Mouse (Mus musculus) heart, embryonic 10.5 days (tissue): ENCODE results near the gene Afap1l2. TPM values are rescaled to one million over a fixed set of nuclear protein-coding genes. Genes with fewer than 3 reads are reported as not detected.

ENCODE experiments used
- DNase-seq: peaks from one replicate; pipeline ENCODE4 v3.0.0-alpha.2; 2017; ENCODE audit warnings: low spot score
- H3K27ac ChIP-seq: fragments of 300-500 bp; sonication (generic); 2 replicates; pipeline ENCODE4 v1.5.1; 2016; ENCODE audit warnings: mild to moderate bottlenecking
- H3K27me3 ChIP-seq: fragments of 300-500 bp; sonication (generic); 2 replicates; pipeline ENCODE4 v1.6.1; 2016; ENCODE audit warnings: mild to moderate bottlenecking; ENCODE audit not compliant: poor library complexity, insufficient read depth, severe bottlenecking
- H3K36me3 ChIP-seq: fragments of 300-500 bp; sonication (generic); 2 replicates; pipeline ENCODE4 v1.6.1; 2016; ENCODE audit warnings: mild to moderate bottlenecking, moderate library complexity
- H3K4me1 ChIP-seq: fragments of 300-500 bp; sonication (generic); 2 replicates; pipeline ENCODE4 v1.6.1; 2016; ENCODE audit warnings: mild to moderate bottlenecking
- H3K4me3 ChIP-seq: fragments of 300-500 bp; sonication (generic); 2 replicates; pipeline ENCODE4 v1.5.1; 2016; ENCODE audit warnings: mild to moderate bottlenecking, moderate library complexity
- H3K9me3 ChIP-seq: fragments of 300-500 bp; sonication (generic); 2 replicates; pipeline ENCODE4 v1.6.1; 2016; ENCODE audit warnings: mild to moderate bottlenecking, moderate library complexity
- WGBS: fragments of 180-500 bp; shearing (Covaris S2); methylation state at CpG from one replicate; pipeline ENCODE4 v1.1.7; 2016; 5-methylcytosine and 5-hydroxymethylcytosine counted together
- polyA plus RNA-seq: library from polyadenylated mRNA; unstranded; fragments of >200 nt; fragmentation: Nextera tagmentation; extraction: Ambion mirVana; gene quantifications from 2 replicates; pipeline ENCODE4 v1.2.1, GENCODE M21; 2016

The Afap1l2 gene
- polyA plus RNA-seq, 1 experiment from 2014 or later, result 1.6 TPM

DNA sequence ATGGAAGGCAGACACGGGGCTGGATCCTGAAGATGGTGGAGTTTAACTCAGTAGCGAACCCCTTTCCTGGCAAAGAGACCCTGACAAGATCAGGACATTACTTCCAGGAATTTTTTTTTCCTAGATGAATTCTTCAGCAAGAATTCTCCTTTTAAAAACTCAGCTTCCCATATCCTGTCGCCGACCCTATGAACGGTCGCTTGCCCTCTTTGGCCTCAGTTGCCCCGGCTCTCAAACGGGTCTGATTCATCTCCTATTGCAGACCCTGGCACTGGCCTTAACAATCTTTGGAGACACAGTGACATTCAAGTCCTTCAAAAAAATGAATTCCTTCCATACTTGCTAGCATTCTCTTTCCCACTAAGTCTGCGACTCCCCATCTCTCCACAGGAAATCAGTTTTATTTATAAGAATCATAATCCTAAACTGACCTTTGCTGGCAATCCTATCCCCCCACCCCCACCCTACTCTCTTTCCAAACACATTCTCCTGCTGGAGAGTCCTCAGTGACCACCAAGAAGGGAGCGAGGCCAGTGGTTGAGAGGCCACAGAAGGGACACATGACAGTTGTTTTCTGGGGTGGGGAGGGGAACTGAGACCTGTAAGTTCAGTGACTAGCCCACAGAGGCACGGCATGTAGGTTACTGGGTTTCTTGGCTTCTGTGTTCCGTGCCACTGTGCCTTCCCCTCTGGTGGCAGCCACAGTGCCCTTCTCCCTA, 5.1 kb downstream of the Afap1l2 start:
- Histone ChIP-seq H3K4me3 (no peak overlapping the region), H3K36me3 (no peaks in the 10 kb centered on the region), H3K4me1 (peaks cover 20% of the 10 kb centered on the region), H3K9me3 (no peaks in the 10 kb centered on the region), H3K27me3 (peaks cover 26% of the 10 kb centered on the region), H3K27ac (no peak overlapping the region)
- no peak for DNase-seq
- WGBS, result 75% methylated on average over 12 of the region's 12 CpGs

DNA sequence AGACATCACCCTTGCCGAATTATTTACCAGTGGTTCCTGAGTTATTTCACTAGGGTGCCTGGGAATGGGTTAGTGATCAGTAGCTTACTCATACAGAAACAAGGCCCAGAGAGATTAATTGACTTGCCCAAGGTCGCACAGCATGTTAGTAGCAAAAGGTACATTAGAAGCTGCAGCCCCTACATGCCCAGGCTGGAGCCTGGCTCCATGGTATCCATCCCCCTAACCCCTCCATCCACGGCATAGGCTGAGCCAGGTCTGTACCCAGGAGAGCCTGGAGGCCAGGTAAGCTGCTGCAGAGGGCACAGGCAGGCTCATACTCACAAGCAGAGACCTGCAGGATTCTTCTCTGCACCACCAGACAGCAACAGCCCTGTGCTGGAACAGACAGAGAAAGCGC, 6.1 kb downstream of the Afap1l2 start:
- 0 out of 2 replicates have a peak overlapping the region, but pooled peaks have one; percentile 6 for H3K27ac ChIP-seq
- no peaks in the 10 kb centered on the region for H3K9me3 ChIP-seq
- H3K27me3 ChIP-seq, result peaks cover 16% of the 10 kb centered on the region
- 88% methylated on average over 4 of the region's 4 CpGs for WGBS
- no peak overlapping the region for H3K4me3 ChIP-seq
- H3K36me3 ChIP-seq, result no peaks in the 10 kb centered on the region
- peaks cover 22% of the 10 kb centered on the region for H3K4me1 ChIP-seq
- no peak for DNase-seq

DNA sequence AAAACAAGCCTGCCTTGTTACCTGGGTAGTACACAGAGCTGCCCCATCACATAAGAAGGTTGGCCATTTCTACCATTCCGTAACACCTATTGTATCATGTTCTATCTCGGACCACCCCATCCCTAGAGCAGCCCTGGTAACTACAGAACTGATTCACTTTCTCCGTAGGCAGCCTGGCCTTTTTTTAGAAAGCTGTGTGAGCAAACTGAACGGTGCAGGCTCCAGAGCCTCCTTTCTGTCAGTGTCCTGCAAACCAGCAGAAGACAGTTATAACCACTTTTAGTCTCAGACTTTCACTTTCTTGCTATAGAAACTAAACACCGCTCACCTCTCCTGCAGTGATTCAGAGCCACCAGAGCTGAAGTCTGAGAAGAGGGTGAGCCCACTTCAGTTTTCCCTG, 7.4 kb downstream of the Afap1l2 start:
- Histone ChIP-seq H3K27ac (no peak overlapping the region), H3K4me3 (no peak overlapping the region), H3K4me1 (peaks cover 26% of the 10 kb centered on the region), H3K36me3 (no peaks in the 10 kb centered on the region), H3K27me3 (peaks cover 6% of the 10 kb centered on the region; the same call in 1 of the 2 replicates), H3K9me3 (no peaks in the 10 kb centered on the region)
- no peak for DNase-seq
- 70% methylated on average over 5 of the region's 5 CpGs for WGBS

DNA sequence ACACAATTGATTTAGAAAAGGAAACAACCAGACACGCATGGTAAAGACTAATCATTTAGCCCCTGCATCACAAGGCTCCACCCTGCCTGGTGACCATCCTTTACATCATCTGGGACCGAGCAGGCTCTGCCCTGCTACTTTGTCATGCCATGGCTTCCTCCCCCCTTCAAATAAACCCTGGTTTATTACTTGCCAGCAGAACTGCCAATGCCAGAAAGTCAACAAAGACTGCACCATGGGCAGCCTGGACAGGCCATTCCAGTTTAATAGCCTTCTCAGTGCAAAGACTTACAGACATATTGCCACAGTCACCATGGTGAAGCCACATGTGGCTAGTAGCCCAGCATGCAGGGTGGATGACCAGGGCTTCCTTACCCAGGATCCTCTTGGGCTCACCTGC, 8.2 kb downstream of the Afap1l2 start:
- peaks cover 29% of the 10 kb centered on the region for H3K4me1 ChIP-seq
- no peaks in the 10 kb centered on the region; the same call in 1 of the 2 replicates for H3K27me3 ChIP-seq
- H3K4me3 ChIP-seq, result no peak overlapping the region
- no peaks in the 10 kb centered on the region for H3K9me3 ChIP-seq
- 82% methylated on average over 2 of the region's 2 CpGs for WGBS
- H3K27ac ChIP-seq, result no peak overlapping the region
- H3K36me3 ChIP-seq, result no peaks in the 10 kb centered on the region
- no peak for DNase-seq

DNA sequence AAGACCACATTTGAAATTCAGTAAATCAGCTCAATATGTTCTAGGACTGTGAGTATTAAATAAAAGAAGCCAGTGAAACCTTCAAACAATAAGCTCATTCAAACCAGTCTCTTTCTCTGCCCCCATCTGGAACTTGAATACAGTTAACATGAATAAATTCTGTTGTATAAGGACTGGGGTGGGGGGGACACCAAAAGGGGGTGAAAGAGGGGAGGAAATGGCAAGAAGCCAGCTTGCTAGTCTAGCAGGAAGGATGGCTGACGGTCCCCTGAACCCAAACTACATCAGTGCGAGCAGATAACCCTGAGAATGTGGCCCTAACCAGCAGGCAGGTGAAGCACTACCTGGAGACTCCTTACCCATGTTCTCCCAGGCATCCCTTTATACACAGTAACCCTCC, 9.1 kb downstream of the Afap1l2 start:
- WGBS, result 75% methylated on average over 2 of the region's 2 CpGs
- peaks cover 32% of the 10 kb centered on the region for H3K4me1 ChIP-seq
- no peak overlapping the region for H3K27ac ChIP-seq

DNA sequence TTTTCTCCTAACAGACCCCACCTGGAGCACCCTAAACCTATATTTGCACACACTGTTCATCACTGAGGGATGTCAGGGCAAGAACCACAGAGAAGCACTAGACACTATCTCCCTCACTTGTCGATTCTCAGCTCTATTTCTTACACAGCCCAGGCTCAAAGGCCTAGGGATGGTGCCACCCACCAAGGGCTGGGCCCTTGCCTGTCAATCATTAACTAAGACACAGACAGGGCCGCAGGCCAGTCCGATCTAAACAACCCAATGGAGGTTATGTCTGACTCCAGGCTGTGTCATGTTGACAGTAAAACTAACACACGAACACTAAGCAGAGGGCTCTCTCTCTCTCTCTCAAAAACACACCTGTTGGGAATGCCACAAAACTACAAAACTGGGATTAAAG, 9.7 kb downstream of the Afap1l2 start:
- DNase-seq, result no peak
- WGBS, result 83% methylated on average over 4 of the region's 4 CpGs
- Histone ChIP-seq H3K36me3 (no peaks in the 10 kb centered on the region), H3K9me3 (no peaks in the 10 kb centered on the region), H3K27ac (no peak overlapping the region; the same call in 1 of the 2 replicates), H3K4me1 (peaks cover 33% of the 10 kb centered on the region), H3K4me3 (no peak overlapping the region), H3K27me3 (no peaks in the 10 kb centered on the region; the same call in 1 of the 2 replicates)

More for the DNA sequence above, 9.1 kb downstream of the Afap1l2 start:
- no peaks in the 10 kb centered on the region for H3K9me3 ChIP-seq
- H3K36me3 ChIP-seq, result no peaks in the 10 kb centered on the region
- DNase-seq, result no peak
- H3K27me3 ChIP-seq, result no peaks in the 10 kb centered on the region; the same call in 1 of the 2 replicates
- no peak overlapping the region for H3K4me3 ChIP-seq

DNA sequence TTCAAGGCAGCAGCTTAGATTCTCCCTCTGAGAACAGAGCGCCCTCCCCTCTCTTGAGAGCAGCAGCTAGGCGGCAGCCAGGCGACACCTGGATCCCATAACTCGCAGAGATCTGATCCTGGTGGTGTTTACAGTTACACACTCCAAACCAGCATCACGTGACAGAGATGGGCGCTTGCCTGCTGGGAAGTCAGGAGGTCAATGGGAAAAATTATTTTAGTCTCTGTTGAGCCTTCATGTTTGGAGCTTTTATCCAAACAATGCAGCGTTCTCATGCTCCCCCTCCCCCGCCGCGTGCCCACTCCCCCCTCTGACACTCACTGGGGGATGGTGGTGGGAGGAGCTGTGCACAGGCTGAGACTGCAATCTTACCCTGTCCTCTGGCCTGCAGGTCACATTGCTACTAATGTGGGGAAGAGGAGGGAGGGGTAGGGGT, 10.8 kb downstream of the Afap1l2 start:
- Histone ChIP-seq H3K4me1 (peaks cover 28% of the 10 kb centered on the region), H3K27me3 (no peaks in the 10 kb centered on the region; the same call in 1 of the 2 replicates), H3K4me3 (peak overlapping the region; percentile 50), H3K9me3 (no peaks in the 10 kb centered on the region), H3K36me3 (no peaks in the 10 kb centered on the region), H3K27ac (peak overlapping the region; percentile 78)
- WGBS, result 4% methylated on average over 10 of the region's 10 CpGs
- DNase-seq, result no peak

DNA sequence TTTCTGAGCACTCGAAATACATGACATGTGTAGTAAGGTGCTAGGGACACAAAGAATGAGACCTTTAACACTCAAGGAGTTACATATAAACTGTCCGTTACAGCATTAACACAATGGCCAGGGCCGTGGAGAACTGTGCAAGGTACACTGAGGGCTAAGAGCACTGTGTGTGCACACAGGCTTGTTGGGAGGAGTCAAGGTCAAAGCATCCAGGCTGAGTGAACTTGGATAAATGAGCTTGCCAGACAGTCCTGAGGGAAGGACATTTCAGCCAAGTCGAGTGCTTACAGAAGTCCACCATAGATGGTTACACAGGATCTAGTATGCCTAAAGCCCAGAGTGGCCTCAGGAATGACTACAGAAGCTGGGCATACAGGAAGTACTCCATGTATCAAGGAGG, 12.6 kb downstream of the Afap1l2 start:
- Histone ChIP-seq H3K36me3 (no peaks in the 10 kb centered on the region), H3K9me3 (no peaks in the 10 kb centered on the region), H3K27ac (no peak overlapping the region), H3K4me3 (no peak overlapping the region), H3K4me1 (peaks cover 33% of the 10 kb centered on the region), H3K27me3 (no peaks in the 10 kb centered on the region)
- DNase-seq, result no peak
- WGBS, result 78% methylated on average over 4 of the region's 4 CpGs

DNA sequence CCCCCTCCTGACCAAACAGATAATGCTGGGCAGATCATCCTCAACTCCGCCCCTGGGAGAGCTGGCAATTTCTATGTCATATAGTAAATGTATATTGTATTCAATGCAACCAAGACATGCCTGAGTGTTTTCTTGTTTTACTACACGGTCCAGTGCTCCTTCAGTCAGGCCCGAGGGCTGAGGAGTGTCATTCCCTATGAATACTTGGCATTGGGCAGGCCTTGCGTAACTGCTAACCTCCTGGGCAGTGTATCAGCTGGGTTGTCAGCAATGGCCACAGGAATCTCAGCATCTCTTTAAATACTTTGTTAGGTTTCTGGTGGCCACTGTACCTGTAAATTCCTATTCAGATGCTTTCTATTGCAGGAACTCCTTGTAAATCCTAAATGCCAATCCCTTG, 13.4 kb downstream of the Afap1l2 start:
- WGBS, result 72% methylated on average over 4 of the region's 4 CpGs
- Histone ChIP-seq H3K27ac (no peak overlapping the region), H3K9me3 (no peaks in the 10 kb centered on the region), H3K4me1 (peaks cover 41% of the 10 kb centered on the region), H3K27me3 (no peaks in the 10 kb centered on the region), H3K36me3 (no peaks in the 10 kb centered on the region), H3K4me3 (no peak overlapping the region)
- no peak for DNase-seq

DNA sequence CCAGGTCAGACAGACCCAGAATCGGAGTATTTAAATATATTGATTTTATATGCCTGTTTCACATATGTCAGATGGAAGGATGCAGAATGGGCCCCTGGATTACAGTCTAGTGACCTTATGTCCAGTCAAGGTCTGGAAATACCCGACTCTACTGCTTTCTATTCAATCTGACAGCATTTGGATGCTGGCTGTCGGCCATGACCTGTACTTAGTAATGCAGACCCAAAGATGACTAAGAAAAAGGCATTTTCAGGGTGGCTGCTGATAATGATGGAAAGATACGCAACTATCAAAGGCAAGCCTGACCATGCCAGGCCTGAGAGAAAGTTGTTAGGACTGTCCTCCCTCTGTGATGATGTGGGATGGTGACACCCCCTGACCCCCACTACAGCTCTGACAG, 14.3 kb downstream of the Afap1l2 start:
- Histone ChIP-seq H3K4me3 (no peak overlapping the region), H3K4me1 (peaks cover 46% of the 10 kb centered on the region), H3K9me3 (no peaks in the 10 kb centered on the region), H3K27me3 (no peaks in the 10 kb centered on the region), H3K27ac (peak overlapping the region; percentile 42; the same call in 1 of the 2 replicates), H3K36me3 (no peaks in the 10 kb centered on the region)
- no peak for DNase-seq
- 71% methylated on average over 4 of the region's 4 CpGs for WGBS

DNA sequence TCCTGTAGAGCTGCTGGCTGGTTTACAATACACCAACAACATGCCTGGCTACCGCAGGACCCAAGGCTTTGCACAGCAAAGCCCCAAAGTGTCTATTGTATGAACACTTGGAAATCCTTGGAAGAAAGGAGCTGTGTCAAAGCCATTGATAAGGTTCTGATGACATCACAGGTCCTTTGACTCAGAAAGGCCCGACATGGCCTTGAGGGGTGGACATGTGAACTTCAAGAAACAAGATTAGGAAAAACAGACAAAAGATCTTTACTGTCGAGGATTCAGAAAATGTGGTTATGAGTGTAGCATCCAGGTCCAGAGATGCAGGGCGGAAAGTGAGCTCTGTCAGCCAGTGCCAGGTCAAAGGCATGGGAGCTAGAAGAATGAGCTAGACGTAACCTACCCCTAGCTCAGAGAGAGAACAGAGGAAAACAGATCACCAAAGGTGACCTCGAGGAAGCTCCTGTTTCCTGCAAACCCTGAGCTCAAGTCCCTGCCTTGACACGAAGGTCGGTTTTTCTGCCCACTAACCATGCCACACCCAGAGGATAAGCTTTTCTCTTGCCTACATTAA, 15.0 kb downstream of the Afap1l2 start:
- Histone ChIP-seq H3K36me3 (no peaks in the 10 kb centered on the region), H3K4me1 (peaks cover 53% of the 10 kb centered on the region), H3K9me3 (no peaks in the 10 kb centered on the region), H3K4me3 (no peak overlapping the region), H3K27ac (no peak overlapping the region), H3K27me3 (no peaks in the 10 kb centered on the region)
- DNase-seq, result no peak
- 66% methylated on average over 8 of the region's 8 CpGs for WGBS

DNA sequence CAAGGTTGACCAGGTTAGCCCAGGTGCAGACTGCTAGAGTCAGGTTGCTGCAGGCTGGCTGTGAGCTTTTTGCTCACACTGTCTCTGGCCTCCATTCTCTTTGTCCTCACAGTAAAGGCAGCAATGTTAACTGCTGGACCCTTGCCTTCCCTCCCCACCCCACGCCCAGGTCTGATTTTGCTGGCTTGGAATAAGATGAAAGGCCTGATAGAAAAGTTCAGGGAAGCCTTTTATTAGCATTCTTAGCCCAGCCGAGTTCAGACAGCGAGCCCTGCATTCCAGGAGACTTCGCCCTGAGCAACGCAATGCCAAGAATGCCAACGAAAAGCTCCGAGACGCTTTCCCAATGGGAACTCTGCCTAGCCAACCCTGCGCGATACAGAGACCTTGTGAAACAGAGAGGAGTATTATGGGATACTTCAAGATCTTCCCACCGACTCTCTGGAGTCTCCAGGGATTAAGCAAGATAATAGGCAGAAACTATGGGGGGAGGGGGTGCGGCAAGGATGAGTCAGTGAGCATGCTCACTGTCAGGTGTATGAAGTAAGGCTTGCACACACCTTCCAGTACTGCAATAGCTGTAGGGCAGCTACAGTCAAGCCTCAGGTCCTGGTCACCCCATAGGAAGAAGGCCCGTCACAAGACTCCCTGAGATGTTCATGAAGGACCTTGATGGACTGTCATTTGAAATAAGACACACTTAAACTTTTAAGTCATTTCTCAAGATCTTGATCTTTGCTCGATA, 17.5 kb downstream of the Afap1l2 start:
- peaks cover 61% of the 10 kb centered on the region for H3K4me1 ChIP-seq
- 41% methylated on average over 14 of the region's 14 CpGs for WGBS
- no peaks in the 10 kb centered on the region for H3K9me3 ChIP-seq
- peak overlapping the region; percentile 59; the same call in 1 of the 2 replicates for H3K27ac ChIP-seq
- no peaks in the 10 kb centered on the region for H3K36me3 ChIP-seq
- H3K4me3 ChIP-seq, result 0 out of 2 replicates have a peak overlapping the region, but pooled peaks have one; percentile 8
- H3K27me3 ChIP-seq, result no peaks in the 10 kb centered on the region
- DNase-seq, result no peak

DNA sequence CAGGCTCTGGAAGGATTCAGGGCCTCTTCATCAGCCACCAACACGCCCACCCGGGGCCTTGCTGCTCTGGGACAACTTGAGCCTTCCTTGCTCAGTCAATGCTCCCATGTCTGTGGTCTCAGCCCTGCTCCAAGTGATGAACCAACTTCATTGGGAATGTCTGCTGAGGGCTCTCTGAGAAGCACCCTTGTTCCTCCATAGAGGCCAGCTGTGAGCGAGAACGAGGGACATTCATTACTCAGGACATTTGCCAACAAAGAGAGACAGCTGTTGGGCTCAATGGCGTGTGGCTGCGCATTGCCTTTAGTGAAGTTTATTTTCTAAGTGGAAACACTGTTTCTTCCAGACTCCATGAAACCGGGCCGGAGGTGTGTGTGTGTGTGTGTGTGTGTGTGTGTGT, 18.9 kb downstream of the Afap1l2 start:
- Histone ChIP-seq H3K36me3 (no peaks in the 10 kb centered on the region), H3K4me3 (no peak overlapping the region), H3K4me1 (peaks cover 61% of the 10 kb centered on the region), H3K9me3 (no peaks in the 10 kb centered on the region), H3K27me3 (no peaks in the 10 kb centered on the region), H3K27ac (peak overlapping the region; percentile 59)
- 86% methylated on average over 8 of the region's 8 CpGs for WGBS
- DNase-seq, result no peak
